Mouse (Mus musculus): ENCODE data around the gene Lck. TPM values are rescaled to one million over a fixed set of nuclear protein-coding genes. Genes with fewer than 3 reads are reported as not detected.

Lck gene
- polyA plus RNA-seq, 2 experiments: 3.1 to 3.9 TPM

DNA sequence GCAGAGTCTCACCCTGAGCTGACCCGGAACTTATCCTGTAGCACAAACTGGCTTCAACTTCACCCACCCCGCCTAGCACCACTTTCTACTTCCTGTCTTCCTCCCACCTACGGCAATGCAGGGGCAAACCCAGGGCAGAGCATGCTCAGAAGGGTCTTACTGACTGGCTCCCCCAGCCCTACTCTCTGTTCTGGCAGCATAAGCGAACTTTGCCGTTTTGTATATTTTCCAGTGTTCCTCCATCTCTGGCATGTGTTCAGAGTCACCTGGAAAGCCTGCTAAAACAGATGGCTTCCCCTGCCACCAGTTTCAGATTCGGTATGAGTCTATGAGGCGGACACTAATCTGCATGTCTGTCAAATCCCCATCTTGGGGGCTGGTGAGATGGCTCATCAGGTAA lies 6.9 kb upstream of the Lck start:
- no peak overlapping the region for H3K4me2 ChIP-seq (ENCODE audit: low read depth)
- H3K9me3 ChIP-seq (ENCODE audit: control insufficient read depth, low read length): no peaks in the 10 kb centered on the region
- no peak for ATAC-seq (ENCODE audit: insufficient read depth)
- no peak overlapping the region for H3K4me3 ChIP-seq (ENCODE audit: insufficient read depth in 1 of 2, low read depth in 2 of 2, low read length in 2 of 2)
- no peaks in the 10 kb centered on the region for H3K27me3 ChIP-seq (ENCODE audit: control insufficient read depth, insufficient read depth, low read length)
- WGBS (ENCODE audit: insufficient replicate concordance): 54% methylated on average over 7 of the region's 7 CpGs
- peaks cover 0 to 9% of the 10 kb centered on the region in 2 experiments; a peak in 3 of 4 replicates for H3K4me1 ChIP-seq (replicated peaks; ENCODE audit: control insufficient read depth in 2 of 2, insufficient read depth in 2 of 2, low read length in 1 of 2)
- DNase-seq (ENCODE audit: low read depth in 3 of 3, low spot score in 3 of 3): no peak
- TF ChIP-seq EP300 (IDR thresholded peaks at IDR 0.05; ENCODE audit: low read depth) (no peak), CTCF (IDR thresholded peaks at IDR 0.05; ENCODE audit: low read depth) (no peak)
- H3K27ac ChIP-seq: no peak overlapping the region
- no peaks in the 10 kb centered on the region for H3K36me3 ChIP-seq (replicated peaks; ENCODE audit: control insufficient read depth, insufficient read depth, low read depth)
- no peak overlapping the region for H3K9ac ChIP-seq (replicated peaks)

DNA sequence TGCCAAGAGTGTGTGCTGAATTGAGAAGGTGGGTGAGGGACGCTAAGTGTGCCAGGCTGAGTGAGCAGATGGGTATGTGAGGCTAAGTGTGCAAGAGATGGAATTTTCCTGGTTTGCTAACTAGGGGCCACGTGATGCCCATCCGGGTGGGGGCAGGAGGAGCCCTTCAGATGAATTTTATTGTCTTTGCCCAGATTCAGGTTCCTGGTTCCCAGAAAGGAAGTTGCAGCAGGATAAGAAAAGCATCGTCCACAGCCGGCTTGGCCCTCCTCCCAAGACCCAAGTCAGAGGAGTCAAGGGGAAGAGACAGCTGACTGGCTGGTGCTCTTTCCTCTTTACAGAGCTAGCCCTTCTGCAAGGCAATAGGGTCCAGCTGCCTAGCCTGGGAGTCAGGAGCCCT lies 5.0 kb upstream of the Lck start, which contains the start of gene Fam167b:
TSS of gene Fam167b (minus strand) at position 84 of the 400 bp plus-strand sequence.
- H3K36me3 ChIP-seq (replicated peaks; ENCODE audit: control insufficient read depth, insufficient read depth, low read depth): no peaks in the 10 kb centered on the region
- no peak within 1 kb of the TSS for H3K9ac ChIP-seq (replicated peaks)
- 49% methylated on average over 5 of the region's 5 CpGs for WGBS (ENCODE audit: insufficient replicate concordance)
- no peak within 1 kb of the TSS for H3K4me2 ChIP-seq (ENCODE audit: low read depth)
- no peaks in the 10 kb centered on the region for H3K9me3 ChIP-seq (ENCODE audit: control insufficient read depth, low read length)
- TF ChIP-seq EP300 (IDR thresholded peaks at IDR 0.05; ENCODE audit: low read depth): no peak
- TF ChIP-seq CTCF (IDR thresholded peaks at IDR 0.05; ENCODE audit: low read depth): no peak
- DNase-seq (ENCODE audit: low read depth in 3 of 3, low spot score in 3 of 3): no peak
- peaks cover 0 to 4% of the 10 kb centered on the region in 2 experiments; a peak in 2 of 4 replicates for H3K4me1 ChIP-seq (replicated peaks; ENCODE audit: control insufficient read depth in 2 of 2, insufficient read depth in 2 of 2, low read length in 1 of 2)
- 0 out of 2 replicates have a peak, but pooled peaks have one; percentile 27 for ATAC-seq (ENCODE audit: insufficient read depth)
- H3K4me3 ChIP-seq (ENCODE audit: insufficient read depth in 1 of 2, low read depth in 2 of 2, low read length in 2 of 2): peak within 1 kb of the TSS in 1 of 2 experiments; percentile 5; a peak in 1 of 4 replicates
- no peaks in the 10 kb centered on the region for H3K27me3 ChIP-seq (ENCODE audit: control insufficient read depth, insufficient read depth, low read length)
- no peak within 1 kb of the TSS for H3K27ac ChIP-seq

DNA sequence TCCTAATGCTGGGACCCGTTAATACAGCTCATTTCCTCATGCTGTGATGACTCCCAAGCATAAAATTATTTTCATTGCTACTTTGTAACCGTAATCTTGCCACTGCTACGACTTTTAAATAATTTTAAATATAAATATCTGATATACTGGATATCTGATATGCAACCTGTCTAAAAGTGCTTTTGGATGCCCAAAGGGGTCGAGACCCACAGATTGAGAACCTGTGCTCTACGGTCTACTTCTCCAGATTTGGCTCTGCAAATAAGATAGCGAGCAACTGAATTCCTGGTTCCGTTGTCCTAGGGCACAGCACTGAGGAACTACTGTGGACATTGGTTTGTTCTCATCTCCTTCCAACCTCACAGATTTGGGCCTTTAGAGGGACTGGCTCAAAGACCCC lies 4.2 kb upstream of the Lck start:
- Histone ChIP-seq H3K4me3 (ENCODE audit: insufficient read depth in 1 of 2, low read depth in 2 of 2, low read length in 2 of 2) (no peak overlapping the region), H3K4me1 (replicated peaks; ENCODE audit: control insufficient read depth in 2 of 2, insufficient read depth in 2 of 2, low read length in 1 of 2) (peaks cover 0 to 4% of the 10 kb centered on the region in 2 experiments; a peak in 2 of 4 replicates), H3K27me3 (ENCODE audit: control insufficient read depth, insufficient read depth, low read length) (no peaks in the 10 kb centered on the region), H3K9ac (replicated peaks) (no peak overlapping the region), H3K4me2 (ENCODE audit: low read depth) (no peak overlapping the region), H3K9me3 (ENCODE audit: control insufficient read depth, low read length) (no peaks in the 10 kb centered on the region), H3K27ac (no peak overlapping the region), H3K36me3 (replicated peaks; ENCODE audit: control insufficient read depth, insufficient read depth, low read depth) (no peaks in the 10 kb centered on the region)
- TF ChIP-seq EP300 (IDR thresholded peaks at IDR 0.05; ENCODE audit: low read depth): no peak
- TF ChIP-seq CTCF (IDR thresholded peaks at IDR 0.05; ENCODE audit: low read depth): no peak
- 69% methylated on average over 7 of the region's 7 CpGs for WGBS (ENCODE audit: insufficient replicate concordance)
- DNase-seq (ENCODE audit: low read depth in 3 of 3, low spot score in 3 of 3) (no peak), ATAC-seq (ENCODE audit: insufficient read depth) (no peak)

DNA sequence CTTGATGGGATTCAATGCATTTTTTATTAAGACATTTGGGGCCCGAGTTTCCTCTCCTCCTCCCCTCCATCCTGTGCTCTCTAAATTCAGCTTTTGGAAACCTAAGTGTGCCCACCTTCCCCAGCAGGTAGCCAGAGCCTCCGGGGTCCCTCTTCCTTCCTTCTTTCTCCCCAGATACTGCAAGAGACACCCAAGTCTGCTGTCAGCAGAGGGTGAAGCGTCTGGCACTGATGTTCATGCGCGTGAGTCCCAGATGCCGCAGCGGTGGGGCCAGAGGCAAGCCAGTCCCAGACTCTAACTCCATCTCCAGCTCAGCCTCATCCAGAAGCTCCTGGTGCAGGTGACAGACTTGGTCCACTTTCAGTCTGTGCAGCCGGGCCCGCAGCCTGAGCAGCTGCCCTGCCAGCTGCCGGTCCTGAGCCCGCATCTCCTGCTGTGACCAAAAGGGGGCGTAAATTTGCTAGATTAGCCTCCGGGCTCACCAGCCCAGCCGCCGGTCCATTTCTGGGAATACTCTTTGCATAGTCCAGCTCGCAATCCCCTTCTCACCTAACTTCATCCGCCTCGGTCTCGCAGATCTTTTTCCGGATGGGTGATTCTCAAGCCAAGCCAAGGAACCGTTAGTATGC lies 3.5 kb upstream of the Lck start:
- Histone ChIP-seq H3K4me1 (replicated peaks; ENCODE audit: control insufficient read depth in 2 of 2, insufficient read depth in 2 of 2, low read length in 1 of 2) (peaks cover 0 to 4% of the 10 kb centered on the region in 2 experiments; a peak in 2 of 4 replicates), H3K9me3 (ENCODE audit: control insufficient read depth, low read length) (no peaks in the 10 kb centered on the region), H3K36me3 (replicated peaks; ENCODE audit: control insufficient read depth, insufficient read depth, low read depth) (no peaks in the 10 kb centered on the region), H3K27ac (no peak overlapping the region), H3K9ac (replicated peaks) (no peak overlapping the region), H3K4me2 (ENCODE audit: low read depth) (no peak overlapping the region), H3K4me3 (ENCODE audit: insufficient read depth in 1 of 2, low read depth in 2 of 2, low read length in 2 of 2) (peak overlapping the region in 1 of 2 experiments; percentile 5; a peak in 1 of 4 replicates), H3K27me3 (ENCODE audit: control insufficient read depth, insufficient read depth, low read length) (no peaks in the 10 kb centered on the region)
- ATAC-seq (ENCODE audit: insufficient read depth) (no peak), DNase-seq (ENCODE audit: low read depth in 3 of 3, low spot score in 3 of 3) (no peak)
- TF ChIP-seq EP300 (IDR thresholded peaks at IDR 0.05; ENCODE audit: low read depth) (no peak), CTCF (IDR thresholded peaks at IDR 0.05; ENCODE audit: low read depth) (peak; percentile 82)
- 32% methylated on average over 21 of the region's 21 CpGs for WGBS (ENCODE audit: insufficient replicate concordance)

DNA sequence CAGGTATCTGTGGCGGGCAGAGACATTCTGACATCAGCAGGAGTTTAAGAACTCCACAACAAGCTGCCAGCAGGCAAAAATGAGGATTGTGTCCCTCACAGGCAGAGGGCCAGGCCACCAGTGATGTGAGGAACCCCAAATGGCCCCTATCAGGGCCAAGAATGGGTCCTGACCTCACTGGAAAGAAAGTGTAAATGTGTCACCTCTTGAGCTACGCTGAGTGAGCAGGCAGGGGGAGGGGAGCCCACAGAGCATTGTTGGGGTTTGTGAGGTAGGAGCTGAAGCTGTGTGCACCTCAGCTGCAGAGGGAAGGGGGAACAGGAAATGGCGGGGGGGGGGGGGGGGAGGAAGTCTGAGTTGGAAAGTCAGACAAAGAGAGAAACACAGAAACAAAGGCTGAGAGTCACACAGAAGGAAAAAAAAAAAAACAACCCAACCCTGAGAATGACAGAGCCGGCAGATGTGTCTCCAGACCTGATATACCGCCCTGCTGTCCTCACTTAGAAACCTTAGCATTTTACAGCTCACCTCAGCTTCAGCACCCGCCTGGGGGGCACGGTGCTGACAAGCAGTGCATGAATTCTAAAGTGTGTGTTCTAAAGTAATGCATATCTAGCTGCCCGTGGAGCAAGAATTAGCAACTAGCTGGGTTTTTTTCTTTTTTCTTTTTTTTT lies 1.9 kb upstream of the Lck start:
- H3K4me1 ChIP-seq (replicated peaks; ENCODE audit: control insufficient read depth in 2 of 2, insufficient read depth in 2 of 2, low read length in 1 of 2): peaks cover 0 to 4% of the 10 kb centered on the region in 2 experiments; a peak in 2 of 4 replicates
- TF ChIP-seq EP300 (IDR thresholded peaks at IDR 0.05; ENCODE audit: low read depth) (no peak), CTCF (IDR thresholded peaks at IDR 0.05; ENCODE audit: low read depth) (no peak)
- DNase-seq (ENCODE audit: low read depth in 3 of 3, low spot score in 3 of 3) (no peak), ATAC-seq (ENCODE audit: insufficient read depth) (no peak)
- no peak overlapping the region for H3K4me3 ChIP-seq (ENCODE audit: insufficient read depth in 1 of 2, low read depth in 2 of 2, low read length in 2 of 2)
- WGBS (ENCODE audit: insufficient replicate concordance): 18% methylated on average over 7 of the region's 8 CpGs
- no peaks in the 10 kb centered on the region for H3K27me3 ChIP-seq (ENCODE audit: control insufficient read depth, insufficient read depth, low read length)
- H3K36me3 ChIP-seq (replicated peaks; ENCODE audit: control insufficient read depth, insufficient read depth, low read depth): no peaks in the 10 kb centered on the region
- H3K4me2 ChIP-seq (ENCODE audit: low read depth): peak overlapping the region; percentile 18; the same call in 1 of the 2 replicates
- H3K9ac ChIP-seq (replicated peaks): no peak overlapping the region
- no peaks in the 10 kb centered on the region for H3K9me3 ChIP-seq (ENCODE audit: control insufficient read depth, low read length)
- no peak overlapping the region for H3K27ac ChIP-seq

Data from liver, embryonic 14.5 days (tissue).